In genomic region chr6:37895646-37896435, GRCm38 (mm10) we compare ENCODE assay signal across 8 mouse cellular contexts. TPM values are rescaled to one million over a fixed set of nuclear protein-coding genes. Genes with fewer than 3 reads are reported as not detected.
DNase-seq lines count a peak whose midpoint lies in the region; ATAC-seq and TF ChIP-seq lines count a peak whose summit lies in the region.

No protein-coding gene starts in this region.

- H3K27ac ChIP-seq in forebrain, embryonic 11.5 days (ENCODE audit: low read depth, low read length) = no peak overlapping the region
- H3K27ac ChIP-seq in forebrain, embryonic 10.5 days = no peak overlapping the region
- peak overlapping the region; percentile 56 for H3K27ac ChIP-seq in heart, embryonic 16.5 days (ENCODE audit: low read length)
- H3K27ac ChIP-seq in stomach, postnatal 0 days (replicated peaks) = peak overlapping the region; percentile 63

- peaks cover 6% of the 10 kb centered on the region; the same call in 1 of the 2 replicates for H3K9me3 ChIP-seq in forebrain, embryonic 11.5 days (ENCODE audit: control insufficient read depth, low read length)
- H3K9me3 ChIP-seq in forebrain, embryonic 10.5 days = peaks cover 30% of the 10 kb centered on the region
- H3K9me3 ChIP-seq in heart, embryonic 16.5 days (replicated peaks; ENCODE audit: control insufficient read depth, low read length) = no peaks in the 10 kb centered on the region
- H3K9me3 ChIP-seq in stomach, postnatal 0 days (ENCODE audit: control insufficient read depth, low read length) = no peaks in the 10 kb centered on the region

- 83% methylated on average over 5 of the region's 5 CpGs for WGBS in forebrain, embryonic 11.5 days
- 89% methylated on average over 5 of the region's 5 CpGs for WGBS in forebrain, embryonic 10.5 days
- WGBS in heart, embryonic 16.5 days = 72% methylated on average over 5 of the region's 5 CpGs
- WGBS in stomach, postnatal 0 days = 36% methylated on average over 5 of the region's 5 CpGs

- DNase-seq in forebrain, embryonic 11.5 days (ENCODE audit: low spot score) = no peak
- no peak for DNase-seq in forebrain, embryonic 10.5 days (ENCODE audit: extremely low spot score, low spot score)
- DNase-seq in CD4-positive, CD25-positive, alpha-beta regulatory T cell, adult 2 months (ENCODE audit: low read depth, low spot score) = peak; percentile 33
- DNase-seq in cerebellum, postnatal 25 days = peak; percentile 12 to 38
- DNase-seq in kidney, postnatal 4 days = peak; percentile 46 to 60
- DNase-seq in mesoderm, embryonic 11.5 days (ENCODE audit: low read depth, low spot score) = peak; percentile 29
- peak; percentile 57 for DNase-seq in stomach, postnatal 0 days (ENCODE audit: low spot score)

- H3K4me2 ChIP-seq in forebrain, embryonic 11.5 days (ENCODE audit: low read depth, low read length, severe bottlenecking) = no peak overlapping the region
- H3K4me2 ChIP-seq in heart, embryonic 16.5 days (ENCODE audit: low read depth, low read length) = no peak overlapping the region
- H3K4me2 ChIP-seq in stomach, postnatal 0 days (replicated peaks; ENCODE audit: low read depth) = no peak overlapping the region

- TF ChIP-seq CTCF in stomach, postnatal 0 days (IDR thresholded peaks at IDR 0.05; ENCODE audit: low read depth) = no peak

- no peaks in the 10 kb centered on the region for H3K4me1 ChIP-seq in forebrain, embryonic 11.5 days (replicated peaks; ENCODE audit: control insufficient read depth, insufficient read depth, low read length)
- peaks cover 4% of the 10 kb centered on the region; the same call in 1 of the 2 replicates for H3K4me1 ChIP-seq in forebrain, embryonic 10.5 days
- peaks cover 6% of the 10 kb centered on the region for H3K4me1 ChIP-seq in heart, embryonic 16.5 days (ENCODE audit: control insufficient read depth, insufficient read depth, low read length)
- H3K4me1 ChIP-seq in stomach, postnatal 0 days (replicated peaks; ENCODE audit: control insufficient read depth, insufficient read depth) = no peaks in the 10 kb centered on the region

- no peak overlapping the region for H3K9ac ChIP-seq in forebrain, embryonic 11.5 days (ENCODE audit: low read length)
- no peak overlapping the region for H3K9ac ChIP-seq in heart, embryonic 16.5 days (ENCODE audit: low read length)
- no peak overlapping the region for H3K9ac ChIP-seq in stomach, postnatal 0 days (ENCODE audit: low read length)

- ATAC-seq in forebrain, embryonic 11.5 days (replicated peaks; ENCODE audit: low FRiP score) = peak; percentile 42; the same call in 1 of the 2 replicates
- ATAC-seq in heart, embryonic 16.5 days (replicated peaks; ENCODE audit: extremely low read depth, insufficient read depth, low FRiP score) = peak; percentile 67
- peak; percentile 82 for ATAC-seq in stomach, postnatal 0 days (ENCODE audit: low FRiP score, low TSS enrichment)

- no peak for TF ChIP-seq EP300 in stomach, postnatal 0 days (optimal IDR thresholded peaks at IDR 0.05)

- H3K27me3 ChIP-seq in forebrain, embryonic 11.5 days (ENCODE audit: control insufficient read depth, insufficient read depth, low read length) = no peaks in the 10 kb centered on the region
- no peaks in the 10 kb centered on the region for H3K27me3 ChIP-seq in forebrain, embryonic 10.5 days (ENCODE audit: poor library complexity, severe bottlenecking)
- no peaks in the 10 kb centered on the region for H3K27me3 ChIP-seq in heart, embryonic 16.5 days (ENCODE audit: control insufficient read depth, insufficient read depth, low read length)
- no peaks in the 10 kb centered on the region for H3K27me3 ChIP-seq in stomach, postnatal 0 days (ENCODE audit: control insufficient read depth, insufficient read depth, low read length)

- no peak overlapping the region for H3K4me3 ChIP-seq in forebrain, embryonic 11.5 days (ENCODE audit: low read depth, low read length)
- H3K4me3 ChIP-seq in forebrain, embryonic 10.5 days = no peak overlapping the region
- H3K4me3 ChIP-seq in heart, embryonic 16.5 days (ENCODE audit: low read length) = no peak overlapping the region
- H3K4me3 ChIP-seq in stomach, postnatal 0 days (ENCODE audit: low read depth, low read length) = no peak overlapping the region

- no peaks in the 10 kb centered on the region for H3K36me3 ChIP-seq in forebrain, embryonic 11.5 days (ENCODE audit: control insufficient read depth, insufficient read depth, low read length)
- H3K36me3 ChIP-seq in forebrain, embryonic 10.5 days (replicated peaks) = peaks cover 40% of the 10 kb centered on the region
- H3K36me3 ChIP-seq in heart, embryonic 16.5 days (ENCODE audit: control insufficient read depth, insufficient read depth) = no peaks in the 10 kb centered on the region
- H3K36me3 ChIP-seq in stomach, postnatal 0 days (ENCODE audit: control insufficient read depth, insufficient read depth, low read length) = no peaks in the 10 kb centered on the region

RNA-seq across cellular contexts. Expression of gene Trim24, which starts 25.2 kb away (rescaled TPM):
- polyA plus RNA-seq in forebrain, embryonic 11.5 days (2014; fragmentation: Nextera tagmentation; extraction: Ambion mirVana) = 39.9 and 40.8 TPM in 2 replicates
- polyA plus RNA-seq in forebrain, embryonic 10.5 days (2016; fragmentation: Nextera tagmentation; extraction: Ambion mirVana) = 19.6 and 20.0 TPM in 2 replicates
- 7.8 and 8.2 TPM in 2 replicates for polyA plus RNA-seq in heart, embryonic 16.5 days (2015; fragmentation: Nextera tagmentation; extraction: Ambion mirVana)
- 5.6 and 6.4 TPM in 2 replicates for polyA plus RNA-seq in stomach, postnatal 0 days (2015; fragmentation: Nextera tagmentation; extraction: Ambion mirVana)

Comparison
In these comparisons a context has a peak if more than half of its experiments do, and no peak if none do; other contexts are left out.
1. DNase-seq: peak in CD4-positive, CD25-positive, alpha-beta regulatory T cell, adult 2 months (single experiment), cerebellum, postnatal 25 days (2 of 2), kidney, postnatal 4 days (2 of 2), mesoderm, embryonic 11.5 days (single experiment) and stomach, postnatal 0 days (single experiment); none in forebrain, embryonic 11.5 days (single experiment) and forebrain, embryonic 10.5 days (single experiment).
2. H3K27ac ChIP-seq: peak in heart, embryonic 16.5 days (single experiment) and stomach, postnatal 0 days (single experiment); none in forebrain, embryonic 11.5 days (single experiment) and forebrain, embryonic 10.5 days (single experiment).
3. Peak in every context shown above with its lines, with median percentiles within 50 percentile points of each other: ATAC-seq.